Mouse (Mus musculus) MEL (cell line): ENCODE results near the gene Rorb.

ENCODE experiments used
- CTCF ChIP-seq, 3 experiments: IDR thresholded peaks in 2 of 3; conservative IDR thresholded peaks in 1 of 3; 2 replicates each; pipeline ENCODE4 v1.5.1; 2011 to 2012; ENCODE audit warnings: low read length in 3 of 3, low read depth in 2 of 3, mild to moderate bottlenecking in 2 of 3, improper control_type of control experiment in 1 of 3, inconsistent platforms in 1 of 3, mixed read lengths in 1 of 3, moderate library complexity in 1 of 3; ENCODE audit not compliant: control insufficient read depth in 1 of 3, insufficient read depth in 1 of 3, poor library complexity in 1 of 3, severe bottlenecking in 1 of 3
- ETS1 ChIP-seq: IDR thresholded peaks from 2 replicates; pipeline ENCODE4 v1.6.1; 2012; ENCODE audit warnings: low read depth, mild to moderate bottlenecking, inconsistent platforms, low read length, improper control_type of control experiment, moderate library complexity
- JUND ChIP-seq: IDR thresholded peaks from 2 replicates; pipeline ENCODE4 v1.6.1; 2011; ENCODE audit warnings: low read depth, mild to moderate bottlenecking, improper control_type of control experiment, low read length
- POLR2A ChIP-seq, 2 experiments: IDR thresholded peaks; 2 replicates each; pipeline ENCODE4 v1.6.1; 2011 to 2012; ENCODE audit warnings: low read length in 2 of 2, mild to moderate bottlenecking in 2 of 2, control low read depth in 1 of 2, improper control_type of control experiment in 1 of 2, low read depth in 1 of 2, moderate library complexity in 1 of 2; ENCODE audit not compliant: control insufficient read depth in 1 of 2, insufficient read depth in 1 of 2, poor library complexity in 1 of 2
- POLR2AphosphoS5 ChIP-seq: IDR thresholded peaks from 2 replicates; pipeline ENCODE4 v1.6.1; 2012; ENCODE audit warnings: low read depth, borderline replicate concordance, mild to moderate bottlenecking, inconsistent platforms, low read length, moderate library complexity, mixed read lengths
- ZC3H11A ChIP-seq: IDR thresholded peaks from 2 replicates; pipeline ENCODE4 v1.6.1; 2012; ENCODE audit warnings: low read depth, mild to moderate bottlenecking, inconsistent platforms, low read length, improper control_type of control experiment

DNA sequence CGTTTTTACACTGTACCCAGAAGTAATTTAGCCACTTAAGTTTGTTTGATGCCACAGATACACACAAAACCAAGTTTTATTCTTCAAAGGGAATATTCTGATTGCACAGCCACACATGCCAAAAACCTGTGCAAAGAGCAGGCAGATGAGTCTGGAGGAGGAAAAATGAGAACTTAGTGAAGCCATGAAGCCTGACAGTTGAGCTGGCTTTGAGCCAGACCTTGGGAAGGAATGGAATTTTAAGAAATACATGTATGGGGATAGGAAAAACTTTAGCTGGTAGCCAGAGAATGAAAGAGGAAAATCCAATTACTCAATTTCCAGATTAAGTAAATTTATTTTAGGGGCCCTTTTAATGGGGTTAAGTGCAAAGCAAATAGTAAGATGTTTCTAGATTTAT, 113.3 kb downstream of the Rorb start:
- no peak for TF ChIP-seq POLR2A (IDR thresholded peaks at IDR 0.05; ENCODE audit: control insufficient read depth in 1 of 2, insufficient read depth in 1 of 2, low read depth in 1 of 2, low read length in 2 of 2, poor library complexity in 1 of 2)
- TF ChIP-seq ZC3H11A, result no peak
- no peak for TF ChIP-seq CTCF (IDR thresholded peaks at IDR 0.05 in 2 of 3, conservative IDR thresholded peaks at IDR 0.05 in 1 of 3; ENCODE audit: control insufficient read depth in 1 of 3, insufficient read depth in 1 of 3, low read depth in 2 of 3, low read length in 3 of 3, poor library complexity in 1 of 3, severe bottlenecking in 1 of 3)
- no peak for TF ChIP-seq JUND
- no peak for TF ChIP-seq POLR2AphosphoS5
- TF ChIP-seq ETS1, result no peak
